Mouse (Mus musculus) heart, embryonic 15.5 days (tissue): Measurements from ENCODE around the gene Bfsp2. TPM values are rescaled to one million over a fixed set of nuclear protein-coding genes. Genes with fewer than 3 reads are reported as not detected.

Source experiments
- ATAC-seq: fragments of 200-750 bp; cut with Nextera tagmentation; replicated peaks from 2 replicates; pipeline ENCODE4 v1.8.0; 2017; ENCODE audit warnings: low read depth, moderate TSS enrichment; ENCODE audit not compliant: insufficient number of reproducible peaks, insufficient read depth, low FRiP score
- H3K27ac ChIP-seq: fragments of 300-500 bp; sonication (generic); 2 replicates; pipeline ENCODE4 v1.5.1; 2015; ENCODE audit warnings: mild to moderate bottlenecking, inconsistent platforms
- H3K27me3 ChIP-seq: fragments of 300-500 bp; sonication (generic); 2 replicates; pipeline ENCODE4 v1.6.1; 2015; ENCODE audit warnings: inconsistent platforms
- H3K36me3 ChIP-seq: fragments of 300-500 bp; sonication (generic); 2 replicates; pipeline ENCODE4 v1.6.1; 2015; ENCODE audit warnings: mild to moderate bottlenecking, inconsistent platforms
- H3K4me1 ChIP-seq: fragments of 300-500 bp; sonication (generic); replicated peaks from 2 replicates; pipeline ENCODE4 v1.6.1; 2015; ENCODE audit warnings: inconsistent platforms
- H3K4me2 ChIP-seq: fragments of 300-500 bp; sonication (generic); 2 replicates; pipeline ENCODE4 v1.6.1; 2015; ENCODE audit warnings: inconsistent platforms, mild to moderate bottlenecking, moderate library complexity
- H3K4me3 ChIP-seq: fragments of 300-500 bp; sonication (generic); 2 replicates; pipeline ENCODE4 v1.5.1; 2015; ENCODE audit warnings: mild to moderate bottlenecking, inconsistent platforms
- H3K9ac ChIP-seq: fragments of 300-500 bp; sonication (generic); 2 replicates; pipeline ENCODE4 v1.6.1; 2015; ENCODE audit warnings: mild to moderate bottlenecking, inconsistent platforms
- H3K9me3 ChIP-seq: fragments of 300-500 bp; sonication (generic); replicated peaks from 2 replicates; pipeline ENCODE4 v1.6.1; 2016; ENCODE audit warnings: inconsistent platforms
- WGBS: fragments of 180-500 bp; shearing (Covaris S2); methylation state at CpG from one replicate; pipeline ENCODE4 v1.1.7; 2015; ENCODE audit warnings: mixed read lengths; 5-methylcytosine and 5-hydroxymethylcytosine counted together
- polyA plus RNA-seq: library from polyadenylated mRNA; unstranded; fragments of >200 nt; fragmentation: Nextera tagmentation; extraction: Ambion mirVana; gene quantifications from 2 replicates; pipeline ENCODE4 v1.2.1, GENCODE M21; 2015

Bfsp2 gene
- polyA plus RNA-seq, 1 experiment from 2014 or later, result 0.97 TPM

DNA sequence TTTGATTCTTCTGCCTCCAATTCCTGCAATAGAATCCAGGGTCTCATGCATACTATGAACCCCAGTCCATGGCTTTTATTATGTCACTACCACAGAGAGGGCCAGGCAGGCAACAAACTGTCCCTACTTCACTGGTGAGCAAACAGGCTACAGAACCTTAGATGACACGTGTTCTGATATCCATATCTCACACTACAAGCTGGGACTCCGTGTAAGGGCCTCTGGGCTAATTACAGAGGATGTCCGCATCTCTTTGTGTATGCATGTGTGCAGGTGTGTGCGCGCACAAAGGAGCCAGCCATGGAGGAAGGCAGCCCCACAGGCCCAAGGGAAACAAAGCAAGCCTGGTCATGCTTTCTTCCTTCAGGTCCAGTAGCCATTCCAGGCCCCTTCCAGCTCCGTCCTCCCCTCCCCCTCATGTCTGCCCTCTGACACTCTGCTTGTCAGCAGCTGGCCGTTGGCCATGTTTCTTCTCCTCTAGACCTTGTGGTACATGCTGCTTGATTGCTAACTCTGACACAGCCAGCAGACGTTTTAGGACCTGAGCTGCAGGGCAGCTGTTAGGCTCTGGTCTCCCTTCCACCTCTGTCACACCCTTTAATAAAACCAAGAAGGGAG lies 492 bp upstream of the Bfsp2 start:
- Histone ChIP-seq H3K4me3 (no peak overlapping the region), H3K27me3 (no peaks in the 10 kb centered on the region), H3K27ac (peak overlapping the region; percentile 80), H3K9ac (no peak overlapping the region), H3K4me2 (no peak overlapping the region), H3K9me3 (no peaks in the 10 kb centered on the region), H3K36me3 (no peaks in the 10 kb centered on the region), H3K4me1 (peaks cover 32% of the 10 kb centered on the region)
- ATAC-seq, result peak; percentile 75
- 29% methylated on average over 8 of the region's 8 CpGs for WGBS

- WGBS, result 48% methylated on average over 6 of the region's 6 CpGs
- H3K4me1 ChIP-seq, result peaks cover 24% of the 10 kb centered on the region
- no peak overlapping the region for H3K4me3 ChIP-seq
- no peaks in the 10 kb centered on the region for H3K36me3 ChIP-seq
- no peak for ATAC-seq
- no peaks in the 10 kb centered on the region for H3K27me3 ChIP-seq
- no peak overlapping the region for H3K9ac ChIP-seq
- H3K9me3 ChIP-seq, result no peaks in the 10 kb centered on the region
- H3K4me2 ChIP-seq, result no peak overlapping the region
- no peak overlapping the region for H3K27ac ChIP-seq
These were observed 4.8 kb downstream of the Bfsp2 start for GRCm38 (mm10) chr9:103475414-103475813.

GRCm38 (mm10) chr9:103473915-103474688 lies 6.1 kb downstream of the Bfsp2 start:
- H3K4me2 ChIP-seq, result peak overlapping the region; percentile 3; the same call in 1 of the 2 replicates
- ATAC-seq, result no peak
- no peak overlapping the region for H3K4me3 ChIP-seq
- no peaks in the 10 kb centered on the region for H3K9me3 ChIP-seq
- peaks cover 14% of the 10 kb centered on the region for H3K4me1 ChIP-seq
- no peak overlapping the region for H3K27ac ChIP-seq
- H3K9ac ChIP-seq, result no peak overlapping the region
- H3K27me3 ChIP-seq, result no peaks in the 10 kb centered on the region
- no peaks in the 10 kb centered on the region for H3K36me3 ChIP-seq
- WGBS, result 46% methylated on average over 13 of the region's 13 CpGs

DNA sequence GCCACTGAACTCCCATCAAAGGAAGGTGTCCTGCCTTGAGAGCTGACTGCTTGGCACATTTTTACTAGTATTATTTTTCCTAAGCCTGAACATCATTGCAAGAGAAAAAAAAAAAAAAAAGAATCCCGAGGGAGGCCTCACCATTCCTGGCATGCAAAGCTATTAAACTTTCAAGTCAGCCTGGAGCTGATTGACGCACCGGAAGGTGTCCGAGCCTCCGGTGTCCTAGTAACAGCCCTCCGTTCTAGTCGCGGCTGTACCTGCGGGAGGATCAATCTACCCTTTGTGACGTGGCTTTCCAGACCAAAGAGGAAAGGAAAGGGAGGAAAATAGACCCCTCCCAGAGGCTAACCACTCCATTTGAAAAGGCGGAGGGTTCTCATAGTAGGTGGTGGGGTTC lies 8.4 kb downstream of the Bfsp2 start:
- no peak for ATAC-seq

GRCm38 (mm10) chr9:103469516-103469915 lies 10.7 kb downstream of the Bfsp2 start:
- no peak for ATAC-seq
- no peak overlapping the region for H3K4me3 ChIP-seq
- no peaks in the 10 kb centered on the region for H3K36me3 ChIP-seq
- no peaks in the 10 kb centered on the region for H3K9me3 ChIP-seq
- H3K4me2 ChIP-seq, result no peak overlapping the region
- 50% methylated on average over 5 of the region's 5 CpGs for WGBS
- no peak overlapping the region for H3K27ac ChIP-seq
- H3K4me1 ChIP-seq, result peaks cover 9% of the 10 kb centered on the region
- no peak overlapping the region for H3K9ac ChIP-seq
- no peaks in the 10 kb centered on the region for H3K27me3 ChIP-seq

More for the DNA sequence above, 8.4 kb downstream of the Bfsp2 start:
- H3K4me2 ChIP-seq, result no peak overlapping the region
- no peak overlapping the region for H3K4me3 ChIP-seq
- H3K36me3 ChIP-seq, result no peaks in the 10 kb centered on the region
- H3K27ac ChIP-seq, result no peak overlapping the region
- 41% methylated on average over 11 of the region's 11 CpGs for WGBS
- H3K9me3 ChIP-seq, result no peaks in the 10 kb centered on the region
- H3K27me3 ChIP-seq, result no peaks in the 10 kb centered on the region
- H3K4me1 ChIP-seq, result peaks cover 14% of the 10 kb centered on the region
- no peak overlapping the region for H3K9ac ChIP-seq

DNA sequence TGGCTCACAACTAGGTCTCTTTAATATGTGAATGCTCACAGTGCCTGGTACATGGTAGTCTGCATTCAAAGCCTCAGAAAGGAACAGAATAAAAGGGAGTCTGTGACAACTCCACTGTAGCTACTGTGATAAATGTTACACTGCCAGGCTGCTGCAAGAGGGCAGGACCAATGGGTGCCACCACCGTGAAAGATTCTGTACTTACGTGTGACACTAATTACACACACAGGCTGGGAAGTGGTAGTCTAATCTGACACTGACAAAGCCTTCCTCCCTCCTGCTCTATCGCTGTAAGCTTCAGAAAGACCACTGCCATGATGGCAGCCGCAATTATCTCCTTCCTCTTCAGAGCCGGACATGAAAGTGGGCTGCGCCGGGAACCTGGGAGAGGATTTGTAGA lies 11.3 kb downstream of the Bfsp2 start:
- ATAC-seq, result no peak
- H3K27me3 ChIP-seq, result no peaks in the 10 kb centered on the region
- no peak overlapping the region for H3K27ac ChIP-seq
- no peak overlapping the region for H3K4me3 ChIP-seq
- WGBS, result 73% methylated on average over 7 of the region's 7 CpGs
- H3K9ac ChIP-seq, result no peak overlapping the region
- H3K4me2 ChIP-seq, result no peak overlapping the region
- H3K36me3 ChIP-seq, result no peaks in the 10 kb centered on the region
- H3K4me1 ChIP-seq, result peaks cover 5% of the 10 kb centered on the region
- no peaks in the 10 kb centered on the region for H3K9me3 ChIP-seq

DNA sequence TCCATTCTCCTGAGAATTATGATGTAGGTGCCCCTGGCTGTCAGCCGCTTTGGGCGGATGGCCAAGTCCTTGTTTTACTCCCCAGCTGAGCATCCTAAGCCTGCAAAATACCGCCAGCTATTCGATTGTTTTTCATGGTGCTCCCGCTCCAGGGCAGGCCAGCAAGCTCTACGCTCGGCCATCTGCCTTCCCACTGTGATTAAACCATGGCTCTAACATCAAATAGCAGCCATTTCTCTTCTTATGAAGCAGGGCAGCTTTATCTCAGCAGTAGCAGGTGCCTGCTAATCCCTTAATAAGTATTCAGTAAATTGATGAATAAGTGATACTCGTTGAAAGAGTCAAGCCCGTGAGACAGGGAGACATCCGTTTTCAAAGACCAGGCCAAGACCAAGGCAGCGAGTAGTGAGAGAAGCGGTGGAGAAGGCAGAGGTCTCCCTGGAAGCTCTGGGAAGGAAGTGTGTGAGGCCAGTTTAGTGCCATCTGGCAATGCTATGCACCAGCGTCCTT lies 14.5 kb downstream of the Bfsp2 start:
- Histone ChIP-seq H3K4me1 (peaks cover 4% of the 10 kb centered on the region; the same call in 1 of the 2 replicates), H3K4me3 (no peak overlapping the region), H3K4me2 (no peak overlapping the region), H3K27me3 (no peaks in the 10 kb centered on the region), H3K9me3 (no peaks in the 10 kb centered on the region), H3K27ac (no peak overlapping the region), H3K36me3 (no peaks in the 10 kb centered on the region), H3K9ac (no peak overlapping the region)
- no peak for ATAC-seq
- 63% methylated on average over 13 of the region's 13 CpGs for WGBS

GRCm38 (mm10) chr9:103465293-103465692 lies 14.9 kb downstream of the Bfsp2 start:
- Histone ChIP-seq H3K4me2 (no peak overlapping the region), H3K4me1 (peaks cover 6% of the 10 kb centered on the region; the same call in 1 of the 2 replicates), H3K4me3 (no peak overlapping the region), H3K9ac (no peak overlapping the region), H3K9me3 (no peaks in the 10 kb centered on the region), H3K27ac (no peak overlapping the region), H3K27me3 (no peaks in the 10 kb centered on the region), H3K36me3 (no peaks in the 10 kb centered on the region)
- no peak for ATAC-seq
- 61% methylated on average over 1 of the region's 1 CpGs for WGBS

DNA sequence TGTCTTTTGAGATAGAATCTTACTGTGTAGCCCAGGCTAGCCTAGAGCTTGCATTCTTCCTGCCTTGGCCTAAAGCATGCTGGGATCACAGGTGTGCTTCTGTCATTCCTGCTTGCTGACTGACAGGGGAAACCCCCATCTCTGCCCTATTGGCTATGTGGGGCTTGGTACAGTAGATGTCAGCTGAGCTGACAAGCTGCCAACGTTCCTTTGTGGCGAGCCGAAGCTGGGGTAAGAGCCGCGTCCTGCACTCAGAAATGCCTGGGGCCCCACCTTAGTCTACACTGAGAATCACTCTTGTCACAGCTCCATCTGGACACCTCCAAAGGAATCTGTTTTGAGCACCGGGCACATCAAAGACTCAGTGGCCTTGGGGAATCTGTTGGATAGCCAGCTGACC lies 16.4 kb downstream of the Bfsp2 start:
- WGBS, result 45% methylated on average over 6 of the region's 6 CpGs
- no peak overlapping the region for H3K9ac ChIP-seq
- peaks cover 6% of the 10 kb centered on the region; the same call in 1 of the 2 replicates for H3K4me1 ChIP-seq
- H3K4me2 ChIP-seq, result no peak overlapping the region
- peak; percentile 41; the same call in 1 of the 2 replicates for ATAC-seq
- H3K4me3 ChIP-seq, result no peak overlapping the region
- no peaks in the 10 kb centered on the region for H3K27me3 ChIP-seq
- no peak overlapping the region for H3K27ac ChIP-seq
- H3K36me3 ChIP-seq, result no peaks in the 10 kb centered on the region
- H3K9me3 ChIP-seq, result no peaks in the 10 kb centered on the region

GRCm38 (mm10) chr9:103459839-103460238 lies 20.4 kb downstream of the Bfsp2 start:
- Histone ChIP-seq H3K9me3 (no peaks in the 10 kb centered on the region), H3K27me3 (no peaks in the 10 kb centered on the region), H3K4me3 (no peak overlapping the region), H3K4me1 (peaks cover 6% of the 10 kb centered on the region; the same call in 1 of the 2 replicates), H3K27ac (no peak overlapping the region), H3K9ac (no peak overlapping the region), H3K4me2 (no peak overlapping the region), H3K36me3 (no peaks in the 10 kb centered on the region)
- WGBS, result 64% methylated on average over 2 of the region's 2 CpGs
- no peak for ATAC-seq

GRCm38 (mm10) chr9:103459307-103459706 lies 20.9 kb downstream of the Bfsp2 start:
- Histone ChIP-seq H3K9ac (no peak overlapping the region), H3K4me2 (no peak overlapping the region), H3K4me1 (peaks cover 6% of the 10 kb centered on the region; the same call in 1 of the 2 replicates), H3K9me3 (no peaks in the 10 kb centered on the region), H3K4me3 (no peak overlapping the region), H3K36me3 (no peaks in the 10 kb centered on the region), H3K27me3 (no peaks in the 10 kb centered on the region), H3K27ac (no peak overlapping the region)
- WGBS, result 95% methylated on average over 1 of the region's 1 CpGs
- ATAC-seq, result no peak
